Mouse (Mus musculus) retina, postnatal 7 days (tissue): ENCODE measurements around the gene Carhsp1.

Experiments used
- DNase-seq: peaks from one replicate; pipeline ENCODE4 v3.0.0-alpha.2; 2012; ENCODE audit warnings: low read depth, low spot score

The Carhsp1 gene

GRCm38 (mm10) chr16:8675559-8675958 is 3.6 kb upstream of the Carhsp1 start:
- DNase-seq, result no peak

- peak; percentile 58 for DNase-seq
These were observed 2.2 kb upstream of the Carhsp1 start for GRCm38 (mm10) chr16:8674165-8674564.

GRCm38 (mm10) chr16:8673343-8673742 is 1.4 kb upstream of the Carhsp1 start:
- no peak for DNase-seq

GRCm38 (mm10) chr16:8672811-8673210 is 856 bp upstream of the Carhsp1 start:
- DNase-seq, result no peak

GRCm38 (mm10) chr16:8672350-8672687 is 364 bp upstream of the Carhsp1 start:
- no peak for DNase-seq

GRCm38 (mm10) chr16:8670041-8671035 is 1.6 kb downstream of the Carhsp1 start:
- DNase-seq, result no peak

GRCm38 (mm10) chr16:8669432-8669831 is 2.5 kb downstream of the Carhsp1 start:
- no peak for DNase-seq

- no peak for DNase-seq
These were observed 3.6 kb downstream of the Carhsp1 start for GRCm38 (mm10) chr16:8668386-8668785.

- DNase-seq, result no peak
These were observed 4.1 kb downstream of the Carhsp1 start for GRCm38 (mm10) chr16:8667814-8668213.

GRCm38 (mm10) chr16:8667261-8667660 is 4.7 kb downstream of the Carhsp1 start:
- DNase-seq, result no peak

GRCm38 (mm10) chr16:8666452-8666851 is 5.5 kb downstream of the Carhsp1 start:
- DNase-seq, result no peak

GRCm38 (mm10) chr16:8665367-8665766 is 6.6 kb downstream of the Carhsp1 start:
- DNase-seq, result no peak

- no peak for DNase-seq
These were observed 8.1 kb downstream of the Carhsp1 start for GRCm38 (mm10) chr16:8663606-8664539.

GRCm38 (mm10) chr16:8663022-8663421 is 8.9 kb downstream of the Carhsp1 start:
- no peak for DNase-seq

GRCm38 (mm10) chr16:8658764-8659163 is 13.2 kb downstream of the Carhsp1 start:
- DNase-seq, result no peak

GRCm38 (mm10) chr16:8658349-8658748 is 13.6 kb downstream of the Carhsp1 start:
- no peak for DNase-seq

GRCm38 (mm10) chr16:8656256-8656655 is 15.7 kb downstream of the Carhsp1 start:
- no peak for DNase-seq

- DNase-seq, result no peak
These were observed 16.4 kb downstream of the Carhsp1 start for GRCm38 (mm10) chr16:8655599-8655998.

- DNase-seq, result no peak
These were observed 16.8 kb downstream of the Carhsp1 start for GRCm38 (mm10) chr16:8655108-8655507.

- no peak for DNase-seq
These were observed 21.9 kb downstream of the Carhsp1 start for GRCm38 (mm10) chr16:8650007-8650406.

- no peak for DNase-seq
These were observed 26.4 kb downstream of the Carhsp1 start for GRCm38 (mm10) chr16:8645546-8645945.

GRCm38 (mm10) chr16:8643855-8644254 is 28.1 kb downstream of the Carhsp1 start:
- peak; percentile 23 for DNase-seq
